Mouse (Mus musculus): ENCODE data around the gene Ptger2. TPM values are rescaled to one million over a fixed set of nuclear protein-coding genes. Genes with fewer than 3 reads are reported as not detected.

Gene Ptger2
- polyA plus RNA-seq, 1 experiment from 2014 or later = 0.64 TPM

- H3K9me3 ChIP-seq (replicated peaks; ENCODE audit: control insufficient read depth, low read length) = no peaks in the 10 kb centered on the region
- peak overlapping the region; percentile 54 for H3K4me3 ChIP-seq (ENCODE audit: low read depth, low read length)
- ATAC-seq (ENCODE audit: low read depth) = no peak
- no peaks in the 10 kb centered on the region for H3K4me1 ChIP-seq (ENCODE audit: control insufficient read depth, low read depth, low read length)
- no peaks in the 10 kb centered on the region for H3K36me3 ChIP-seq (ENCODE audit: control insufficient read depth, insufficient read depth)
- WGBS (ENCODE audit: insufficient replicate concordance) = 24% methylated on average over 4 of the region's 4 CpGs
- peaks cover 11% of the 10 kb centered on the region for H3K27me3 ChIP-seq (ENCODE audit: control insufficient read depth, insufficient read depth, low read depth, low read length)
- H3K9ac ChIP-seq (ENCODE audit: low read depth, low read length) = peak overlapping the region; percentile 13; the same call in 1 of the 2 replicates
- H3K4me2 ChIP-seq (ENCODE audit: low read depth, low read length) = peak overlapping the region; percentile 46
- H3K27ac ChIP-seq (ENCODE audit: low read length) = no peak overlapping the region
These were observed 1.8 kb downstream of the Ptger2 start for GRCm38 (mm10) chr14:44989751-44990150.

DNA sequence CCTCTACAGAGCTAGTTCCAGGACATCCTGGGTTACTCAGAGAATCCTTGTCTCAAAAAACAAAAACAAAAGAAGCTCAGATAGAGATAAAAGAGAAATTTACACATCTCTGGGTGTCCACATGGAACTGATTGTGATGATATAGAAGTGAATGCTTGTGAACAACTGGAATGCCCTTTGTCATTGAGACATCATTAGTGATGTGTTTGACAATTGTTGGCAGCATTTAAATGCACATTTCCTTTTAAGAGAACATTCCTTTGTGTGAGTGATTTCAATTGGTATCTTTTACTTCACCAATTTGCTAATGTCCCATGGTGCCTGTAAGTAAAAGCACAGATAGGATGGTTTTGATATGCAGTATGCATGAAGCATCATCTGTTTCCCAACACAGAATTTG, 6.3 kb downstream of the Ptger2 start:
- Histone ChIP-seq H3K27ac (ENCODE audit: low read length) (no peak overlapping the region), H3K9ac (ENCODE audit: low read depth, low read length) (no peak overlapping the region), H3K9me3 (replicated peaks; ENCODE audit: control insufficient read depth, low read length) (no peaks in the 10 kb centered on the region), H3K4me3 (ENCODE audit: low read depth, low read length) (no peak overlapping the region), H3K27me3 (ENCODE audit: control insufficient read depth, insufficient read depth, low read depth, low read length) (peaks cover 4% of the 10 kb centered on the region), H3K4me1 (ENCODE audit: control insufficient read depth, low read depth, low read length) (no peaks in the 10 kb centered on the region), H3K36me3 (ENCODE audit: control insufficient read depth, insufficient read depth) (no peaks in the 10 kb centered on the region), H3K4me2 (ENCODE audit: low read depth, low read length) (no peak overlapping the region)
- ATAC-seq (ENCODE audit: low read depth) = no peak

DNA sequence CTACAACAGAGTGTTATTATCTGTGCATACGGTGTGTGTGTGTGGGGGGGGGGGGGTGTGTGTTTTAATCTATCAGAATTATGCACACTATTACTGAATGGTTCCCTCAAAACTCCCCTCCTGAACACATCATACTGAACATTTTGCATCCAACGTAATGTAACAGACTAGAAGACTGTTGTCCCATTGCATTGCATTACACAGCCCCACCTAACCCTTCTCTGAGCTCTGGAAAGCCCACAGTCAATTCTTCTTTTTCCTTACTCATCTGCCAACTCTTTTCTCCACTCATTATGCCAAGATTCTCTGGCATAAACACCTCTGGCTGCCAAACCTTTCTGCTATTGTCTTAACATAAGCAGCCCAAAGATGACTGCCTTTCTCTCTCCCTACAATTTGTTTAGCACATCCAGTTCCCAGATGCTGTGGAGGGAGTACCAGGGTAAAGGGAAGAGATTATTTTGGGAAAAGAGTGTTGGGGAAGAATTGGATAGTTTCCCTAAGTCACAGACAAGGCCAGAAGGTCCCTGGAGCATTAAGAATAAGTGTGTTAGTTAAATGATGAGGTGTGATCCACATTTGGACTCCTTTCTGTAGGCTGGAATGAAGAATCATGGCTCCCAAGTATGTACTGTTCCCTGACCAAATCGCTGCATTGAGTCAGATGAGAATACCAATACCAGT, 12.2 kb downstream of the Ptger2 start:
- ATAC-seq (ENCODE audit: low read depth) = no peak
- Histone ChIP-seq H3K27ac (ENCODE audit: low read length) (no peak overlapping the region), H3K27me3 (ENCODE audit: control insufficient read depth, insufficient read depth, low read depth, low read length) (no peaks in the 10 kb centered on the region), H3K4me3 (ENCODE audit: low read depth, low read length) (no peak overlapping the region), H3K36me3 (ENCODE audit: control insufficient read depth, insufficient read depth) (no peaks in the 10 kb centered on the region), H3K9ac (ENCODE audit: low read depth, low read length) (no peak overlapping the region), H3K4me1 (ENCODE audit: control insufficient read depth, low read depth, low read length) (no peaks in the 10 kb centered on the region), H3K4me2 (ENCODE audit: low read depth, low read length) (no peak overlapping the region), H3K9me3 (replicated peaks; ENCODE audit: control insufficient read depth, low read length) (no peaks in the 10 kb centered on the region)
- whole genome bisulfite sequencing (ENCODE audit: insufficient replicate concordance) = 61% methylated on average over 3 of the region's 3 CpGs

GRCm38 (mm10) chr14:45005698-45006283, 17.8 kb downstream of the Ptger2 start:
- Histone ChIP-seq H3K27me3 (ENCODE audit: control insufficient read depth, insufficient read depth, low read depth, low read length) (no peaks in the 10 kb centered on the region), H3K9ac (ENCODE audit: low read depth, low read length) (no peak overlapping the region), H3K9me3 (replicated peaks; ENCODE audit: control insufficient read depth, low read length) (no peaks in the 10 kb centered on the region), H3K36me3 (ENCODE audit: control insufficient read depth, insufficient read depth) (no peaks in the 10 kb centered on the region), H3K4me1 (ENCODE audit: control insufficient read depth, low read depth, low read length) (no peaks in the 10 kb centered on the region), H3K4me3 (ENCODE audit: low read depth, low read length) (no peak overlapping the region), H3K4me2 (ENCODE audit: low read depth, low read length) (no peak overlapping the region), H3K27ac (ENCODE audit: low read length) (no peak overlapping the region)
- no peak for ATAC-seq (ENCODE audit: low read depth)
- 22% methylated on average over 4 of the region's 4 CpGs for WGBS (ENCODE audit: insufficient replicate concordance)

DNA sequence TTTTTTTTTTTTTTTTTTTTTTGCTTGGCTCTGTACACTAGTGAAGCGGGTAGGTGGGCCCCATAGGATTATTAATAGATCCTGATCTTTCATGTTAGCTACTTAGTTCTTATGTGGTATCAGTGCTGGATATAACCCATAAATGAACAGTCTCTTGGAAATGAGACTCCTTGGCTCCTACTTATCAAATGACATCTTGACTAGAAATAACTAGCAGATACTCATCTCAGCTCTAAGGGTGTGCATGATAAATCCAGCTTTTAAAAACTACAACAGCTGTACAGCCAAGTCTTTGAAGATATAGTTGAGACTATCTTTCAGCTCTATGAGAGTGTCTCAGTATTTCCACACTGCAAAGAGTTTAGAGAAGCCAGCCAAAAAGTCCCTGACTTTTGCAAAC, 21.2 kb downstream of the Ptger2 start:
- no peak overlapping the region for H3K9ac ChIP-seq (ENCODE audit: low read depth, low read length)
- H3K4me3 ChIP-seq (ENCODE audit: low read depth, low read length) = no peak overlapping the region
- no peaks in the 10 kb centered on the region for H3K36me3 ChIP-seq (ENCODE audit: control insufficient read depth, insufficient read depth)
- H3K27me3 ChIP-seq (ENCODE audit: control insufficient read depth, insufficient read depth, low read depth, low read length) = no peaks in the 10 kb centered on the region
- ATAC-seq (ENCODE audit: low read depth) = no peak
- H3K4me2 ChIP-seq (ENCODE audit: low read depth, low read length) = no peak overlapping the region
- WGBS (ENCODE audit: insufficient replicate concordance) = 76% methylated on average over 1 of the region's 1 CpGs
- H3K4me1 ChIP-seq (ENCODE audit: control insufficient read depth, low read depth, low read length) = no peaks in the 10 kb centered on the region
- H3K27ac ChIP-seq (ENCODE audit: low read length) = no peak overlapping the region
- H3K9me3 ChIP-seq (replicated peaks; ENCODE audit: control insufficient read depth, low read length) = no peaks in the 10 kb centered on the region

DNA sequence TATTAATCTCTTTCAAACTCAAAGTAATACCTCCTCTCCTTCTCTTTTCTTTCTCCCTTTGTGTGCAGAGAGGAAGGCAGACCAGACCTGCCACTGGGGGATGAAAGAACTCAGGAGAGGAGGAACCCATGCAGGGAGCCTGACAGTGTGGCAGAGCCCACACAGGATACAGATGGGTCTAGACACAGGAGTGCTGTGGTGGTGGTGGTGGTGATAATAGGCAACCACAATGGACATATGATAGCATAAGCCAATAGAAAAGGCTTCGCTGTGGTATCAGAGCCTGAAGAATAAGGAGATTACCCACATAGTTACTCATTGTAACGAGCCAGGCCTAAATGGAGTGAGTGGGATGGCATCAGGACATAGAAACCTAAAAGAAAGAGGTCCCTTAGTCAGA, 23.3 kb downstream of the Ptger2 start:
- 22% methylated on average over 2 of the region's 2 CpGs for WGBS (ENCODE audit: insufficient replicate concordance)
- H3K4me2 ChIP-seq (ENCODE audit: low read depth, low read length) = no peak overlapping the region
- H3K27ac ChIP-seq (ENCODE audit: low read length) = no peak overlapping the region
- 0 out of 2 replicates have a peak, but pooled peaks have one; percentile 21 for ATAC-seq (ENCODE audit: low read depth)
- no peaks in the 10 kb centered on the region for H3K36me3 ChIP-seq (ENCODE audit: control insufficient read depth, insufficient read depth)
- no peaks in the 10 kb centered on the region for H3K27me3 ChIP-seq (ENCODE audit: control insufficient read depth, insufficient read depth, low read depth, low read length)
- H3K9ac ChIP-seq (ENCODE audit: low read depth, low read length) = no peak overlapping the region
- no peak overlapping the region for H3K4me3 ChIP-seq (ENCODE audit: low read depth, low read length)
- H3K4me1 ChIP-seq (ENCODE audit: control insufficient read depth, low read depth, low read length) = no peaks in the 10 kb centered on the region
- no peaks in the 10 kb centered on the region for H3K9me3 ChIP-seq (replicated peaks; ENCODE audit: control insufficient read depth, low read length)

DNA sequence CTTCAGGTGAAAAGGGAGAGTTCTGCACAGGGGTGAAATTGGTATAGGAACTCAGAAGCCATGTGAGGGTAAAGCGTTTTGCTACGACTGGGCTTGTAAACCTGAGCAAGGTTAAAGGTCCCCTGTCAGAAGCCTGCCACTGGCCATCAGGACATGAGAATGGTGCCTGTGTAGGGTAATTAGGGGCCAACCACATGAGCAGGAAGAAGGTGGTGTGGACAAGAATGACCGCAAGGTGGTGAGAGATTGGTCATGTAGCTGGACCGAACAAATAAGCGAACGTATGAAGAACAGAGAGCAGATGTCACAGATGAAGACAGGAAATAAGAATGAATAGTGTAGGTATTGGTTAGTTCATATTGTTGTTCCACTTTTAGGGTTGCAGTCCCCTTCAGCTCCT, 23.7 kb downstream of the Ptger2 start:
- Histone ChIP-seq H3K27me3 (ENCODE audit: control insufficient read depth, insufficient read depth, low read depth, low read length) (no peaks in the 10 kb centered on the region), H3K4me3 (ENCODE audit: low read depth, low read length) (no peak overlapping the region), H3K4me2 (ENCODE audit: low read depth, low read length) (no peak overlapping the region), H3K9me3 (replicated peaks; ENCODE audit: control insufficient read depth, low read length) (no peaks in the 10 kb centered on the region), H3K9ac (ENCODE audit: low read depth, low read length) (no peak overlapping the region), H3K4me1 (ENCODE audit: control insufficient read depth, low read depth, low read length) (no peaks in the 10 kb centered on the region), H3K27ac (ENCODE audit: low read length) (no peak overlapping the region), H3K36me3 (ENCODE audit: control insufficient read depth, insufficient read depth) (no peaks in the 10 kb centered on the region)
- 57% methylated on average over 6 of the region's 6 CpGs for WGBS (ENCODE audit: insufficient replicate concordance)
- ATAC-seq (ENCODE audit: low read depth) = no peak

DNA sequence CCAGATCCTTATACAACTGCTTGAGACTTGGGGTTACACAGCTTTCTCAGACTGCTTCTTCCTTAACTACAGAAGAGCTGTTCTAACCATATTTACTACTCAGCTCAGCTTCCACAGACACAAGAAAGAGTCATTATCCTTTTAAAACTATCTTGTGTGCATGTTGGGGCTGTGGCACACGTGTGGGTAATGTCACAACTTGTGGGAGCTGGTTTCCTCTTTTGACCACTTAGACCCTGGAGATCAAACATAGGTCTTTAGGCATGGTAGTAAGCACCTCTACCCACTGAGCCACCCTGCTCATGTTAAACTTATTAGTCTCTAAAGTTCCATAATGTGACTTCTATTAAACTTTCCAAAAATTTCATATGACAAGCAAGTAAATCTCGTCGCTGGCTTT, 33.6 kb downstream of the Ptger2 start:
- H3K9me3 ChIP-seq (replicated peaks; ENCODE audit: control insufficient read depth, low read length) = no peaks in the 10 kb centered on the region
- no peak overlapping the region for H3K9ac ChIP-seq (ENCODE audit: low read depth, low read length)
- H3K27me3 ChIP-seq (ENCODE audit: control insufficient read depth, insufficient read depth, low read depth, low read length) = no peaks in the 10 kb centered on the region
- no peak overlapping the region for H3K27ac ChIP-seq (ENCODE audit: low read length)
- H3K36me3 ChIP-seq (ENCODE audit: control insufficient read depth, insufficient read depth) = no peaks in the 10 kb centered on the region
- H3K4me3 ChIP-seq (ENCODE audit: low read depth, low read length) = no peak overlapping the region
- no peak for ATAC-seq (ENCODE audit: low read depth)
- no peaks in the 10 kb centered on the region for H3K4me1 ChIP-seq (ENCODE audit: control insufficient read depth, low read depth, low read length)
- no peak overlapping the region for H3K4me2 ChIP-seq (ENCODE audit: low read depth, low read length)
- 57% methylated on average over 3 of the region's 3 CpGs for WGBS (ENCODE audit: insufficient replicate concordance)

GRCm38 (mm10) chr14:45034293-45034692, 46.3 kb downstream of the Ptger2 start:
- H3K4me2 ChIP-seq (ENCODE audit: low read depth, low read length) = no peak overlapping the region
- no peak overlapping the region for H3K27ac ChIP-seq (ENCODE audit: low read length)
- ATAC-seq (ENCODE audit: low read depth) = no peak
- H3K4me1 ChIP-seq (ENCODE audit: control insufficient read depth, low read depth, low read length) = no peaks in the 10 kb centered on the region
- no peaks in the 10 kb centered on the region for H3K9me3 ChIP-seq (replicated peaks; ENCODE audit: control insufficient read depth, low read length)
- no peak overlapping the region for H3K4me3 ChIP-seq (ENCODE audit: low read depth, low read length)
- no peak overlapping the region for H3K9ac ChIP-seq (ENCODE audit: low read depth, low read length)
- no peaks in the 10 kb centered on the region for H3K27me3 ChIP-seq (ENCODE audit: control insufficient read depth, insufficient read depth, low read depth, low read length)
- H3K36me3 ChIP-seq (ENCODE audit: control insufficient read depth, insufficient read depth) = no peaks in the 10 kb centered on the region
- 62% methylated on average over 3 of the region's 3 CpGs for WGBS (ENCODE audit: insufficient replicate concordance)
